Mouse (Mus musculus) heart, postnatal 25 days (tissue): ENCODE measurements around the gene Gm14862. TPM values are rescaled to one million over a fixed set of nuclear protein-coding genes. Genes with fewer than 3 reads are reported as not detected.

Experiments
- DNase-seq: peaks from one replicate; pipeline ENCODE4 v3.0.0; 2022; ENCODE audit warnings: low spot score
- intact Hi-C: fragments of 180-260 bp; cut with DNase I; formaldehyde crosslinking; loops from one replicate; pipeline ENCODE4 v1.15.1; 2025
- total RNA-seq, 2 experiments: library from RNA; stranded (reverse); gene quantifications; 2 replicates each; pipeline ENCODE4 v1.2.3; 2021

Gene Gm14862
- total RNA-seq, 2 experiments from 2014 or later = not detected

DNA sequence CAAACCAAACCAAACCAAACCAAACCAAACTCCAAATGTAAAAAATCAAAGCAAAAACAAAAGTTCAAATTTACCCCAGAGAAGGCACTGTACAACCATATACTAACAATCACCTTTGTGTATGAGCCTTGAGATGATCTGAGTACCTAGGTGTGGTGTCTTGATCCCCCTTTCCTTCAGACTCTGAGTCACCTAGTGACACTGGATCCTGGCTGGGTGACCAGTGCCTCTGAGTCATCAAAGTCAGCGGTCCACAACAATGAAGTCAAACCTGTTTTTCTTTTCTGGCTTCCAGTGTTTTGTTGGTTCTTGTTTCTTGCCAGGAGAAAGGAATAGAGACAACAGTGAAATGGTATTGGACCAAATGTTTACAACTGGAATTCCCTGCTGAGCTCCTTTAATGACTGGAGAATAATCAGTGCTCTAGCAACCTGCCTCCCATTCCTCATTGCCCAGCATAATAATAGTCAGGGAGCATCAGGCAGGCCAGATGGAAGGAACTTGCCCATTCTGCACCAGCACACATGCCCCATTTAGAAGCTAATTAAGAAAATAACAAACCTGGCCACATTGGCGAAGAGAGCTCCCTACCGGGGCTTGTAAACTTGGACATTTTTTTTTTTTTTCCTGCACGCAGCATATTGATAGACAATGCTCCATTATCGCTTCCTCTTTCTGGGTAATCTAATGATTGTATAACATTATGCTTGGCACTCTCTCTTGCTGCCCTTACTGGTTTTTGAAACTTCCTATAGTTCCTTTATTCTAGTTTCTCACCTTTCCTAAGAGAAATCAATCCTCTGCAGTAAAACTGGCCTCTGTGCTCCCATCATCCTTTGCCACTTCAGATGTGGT is 15.7 kb downstream of the Gm14862 start:
- intact Hi-C loops = no loop called here

DNA sequence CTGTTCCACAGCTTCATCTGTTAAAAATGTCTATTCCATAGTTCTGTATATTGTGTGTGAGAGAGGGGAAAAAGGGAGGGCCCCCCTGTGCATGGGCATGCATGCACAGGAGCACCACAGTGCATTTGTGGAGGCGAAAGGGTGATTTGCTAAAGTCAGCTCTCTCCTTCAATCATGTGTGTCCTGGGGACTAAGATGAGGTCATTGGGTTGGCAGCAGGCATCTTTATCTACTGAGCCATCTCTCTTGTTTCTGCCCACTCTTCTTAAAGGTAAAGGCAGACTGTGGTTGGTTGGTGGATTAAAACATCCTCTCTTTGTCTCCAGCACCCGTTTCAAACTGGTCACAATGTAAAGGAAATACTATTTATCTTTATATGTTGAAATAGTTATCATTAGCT is 29.6 kb downstream of the Gm14862 start:
- DNase-seq = no peak
- intact Hi-C loops = no loop called here

More for the DNA sequence above, 15.7 kb downstream of the Gm14862 start:
- DNase-seq = no peak

DNA sequence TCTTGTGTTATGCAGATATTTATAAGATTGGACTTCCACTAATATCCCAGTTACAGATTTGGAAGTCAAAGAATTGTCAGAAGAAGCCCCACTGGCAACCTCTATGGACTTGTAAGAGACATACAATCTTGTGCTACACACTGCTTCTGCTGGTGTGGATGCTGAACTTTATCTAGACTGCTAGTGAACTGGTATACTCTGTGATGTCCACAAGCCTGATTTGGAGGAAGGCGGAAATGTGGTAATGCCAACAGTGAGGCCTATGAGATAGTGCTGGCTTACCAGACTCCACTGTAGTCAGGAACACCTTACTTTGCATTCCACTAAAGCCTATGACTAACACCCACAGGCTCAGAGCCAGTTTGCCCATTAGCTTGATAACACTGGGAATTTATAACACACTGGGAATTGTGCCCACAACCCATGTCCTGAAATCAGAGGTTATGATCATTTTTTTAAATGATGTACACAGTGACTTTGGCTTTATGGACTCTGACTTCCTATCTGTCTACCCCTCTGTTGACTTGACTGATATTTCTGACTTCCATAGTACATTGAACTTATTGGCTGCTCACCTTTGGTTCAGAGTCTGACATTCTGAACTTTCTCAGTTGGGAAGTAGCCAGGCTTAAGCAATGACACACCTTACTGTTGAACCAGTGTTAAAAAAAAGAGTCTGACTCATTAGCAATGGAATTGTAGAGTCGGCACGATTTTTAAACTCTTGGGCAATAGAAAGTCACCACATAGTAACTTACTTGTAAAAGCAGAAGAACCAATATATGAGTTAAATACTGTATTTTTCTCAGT is 34.1 kb downstream of the Gm14862 start:
- intact Hi-C loops = loop anchor here (5.0 kb wide), 1 partner anchor 50 kb away; the partner anchor contains the start of gene Xk
- no peak for DNase-seq

DNA sequence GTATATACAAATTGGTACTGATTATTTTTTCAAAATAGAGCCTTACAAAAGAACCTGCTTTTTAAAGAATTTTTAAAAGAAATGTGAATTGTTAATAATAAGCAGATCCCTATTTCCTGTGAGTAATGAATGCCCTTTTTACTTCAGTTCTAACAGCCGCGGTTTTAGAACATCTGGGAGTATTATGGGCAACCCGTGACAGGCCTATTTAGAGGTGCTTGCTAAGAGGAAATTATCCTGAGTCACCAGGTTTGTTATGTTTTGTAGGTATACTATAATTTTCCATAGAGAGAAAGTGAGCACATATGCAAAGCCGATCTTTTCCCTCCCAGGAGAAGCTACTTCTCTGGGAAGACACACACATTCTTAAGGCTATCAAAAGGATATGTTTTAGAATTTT is 35.0 kb downstream of the Gm14862 start:
- DNase-seq = no peak
- intact Hi-C loops = loop anchor here (1.0 to 5.0 kb wide), 3 partner anchors 21 to 93 kb away; partner anchors contain the start of gene Xk

DNA sequence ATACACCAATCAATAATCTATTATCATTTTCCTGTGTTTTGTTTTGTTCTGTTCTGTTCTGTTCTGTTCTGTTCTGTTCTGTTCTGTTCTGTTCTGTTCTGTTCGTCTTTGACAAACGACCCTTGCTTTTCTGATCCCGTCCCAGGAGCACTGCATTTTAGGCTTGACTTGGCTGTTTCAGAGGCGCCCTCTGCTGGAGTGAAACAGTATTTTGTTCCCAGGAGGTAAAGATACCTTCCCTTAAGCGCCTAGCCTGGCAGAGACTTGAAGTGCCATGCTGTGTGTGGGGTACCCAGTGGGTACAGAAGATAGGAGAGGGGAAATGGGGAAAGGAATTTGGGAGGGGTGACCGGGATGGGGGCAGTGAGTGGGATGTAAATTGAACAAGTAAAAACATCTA is 35.5 kb downstream of the Gm14862 start:
- intact Hi-C loops = loop anchor here (1.0 to 5.0 kb wide), 3 partner anchors 21 to 92 kb away; partner anchors contain the start of gene Xk
- DNase-seq = no peak

DNA sequence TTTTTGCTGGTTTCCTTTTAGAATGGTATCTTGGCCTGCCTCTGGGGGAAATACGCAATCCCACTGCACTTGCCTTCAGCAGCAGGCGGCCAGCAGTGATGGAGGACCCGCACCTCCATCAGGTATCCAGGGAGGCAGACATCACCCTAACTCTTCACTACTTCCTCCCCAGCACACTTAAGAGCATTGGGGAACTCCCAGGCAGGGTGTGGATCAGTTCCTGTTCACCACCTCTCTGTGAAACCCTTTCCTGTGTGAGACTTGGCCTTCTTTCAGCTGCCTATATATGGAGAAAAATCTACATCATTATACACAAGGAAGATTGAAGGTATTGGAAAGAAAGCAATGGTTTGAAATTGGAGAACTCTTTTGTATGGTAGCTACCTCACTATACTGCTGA is 37.1 kb downstream of the Gm14862 start:
- no peak for DNase-seq
- intact Hi-C loops = no loop called here

DNA sequence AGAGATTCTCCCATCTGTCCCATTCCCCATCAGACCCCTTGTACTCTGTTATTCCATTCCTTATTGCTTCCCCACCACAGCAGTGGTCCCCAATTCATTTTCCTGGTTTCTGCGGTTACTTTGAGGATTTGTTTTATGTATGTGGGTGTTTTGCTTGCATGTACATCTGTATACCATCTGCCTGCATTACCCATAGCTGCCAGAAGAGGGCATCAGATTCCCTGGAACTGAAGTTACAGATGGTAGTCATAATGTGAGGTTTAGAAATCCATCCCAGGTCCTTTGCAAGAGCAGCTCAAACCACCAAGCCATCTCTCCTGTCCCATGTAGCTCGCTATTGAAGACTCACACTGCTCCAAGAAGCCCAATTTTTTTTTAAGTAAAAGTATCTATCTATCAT is 40.5 kb downstream of the Gm14862 start:
- intact Hi-C loops = no loop called here
- no peak for DNase-seq

DNA sequence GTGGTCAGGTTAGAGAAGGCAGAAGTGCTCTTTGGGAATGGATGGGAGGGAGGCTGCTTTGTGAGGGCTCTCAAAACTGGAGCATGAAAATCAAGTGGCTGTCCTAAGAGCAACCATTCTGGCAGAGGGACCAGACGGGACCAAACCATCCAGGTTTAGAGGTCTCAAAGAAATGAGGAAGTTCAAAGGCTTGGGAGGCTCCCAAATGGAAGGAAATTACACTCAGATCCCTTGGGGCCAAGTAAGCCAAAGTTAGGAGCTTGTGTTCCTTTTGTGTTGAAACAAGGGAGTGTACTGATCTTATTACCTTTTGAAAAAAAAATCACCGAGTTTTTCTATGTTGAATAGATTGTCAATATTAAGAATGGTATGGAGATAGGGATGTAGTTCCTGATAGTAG is 51.6 kb downstream of the Gm14862 start:
- intact Hi-C loops = no loop called here
- no peak for DNase-seq

DNA sequence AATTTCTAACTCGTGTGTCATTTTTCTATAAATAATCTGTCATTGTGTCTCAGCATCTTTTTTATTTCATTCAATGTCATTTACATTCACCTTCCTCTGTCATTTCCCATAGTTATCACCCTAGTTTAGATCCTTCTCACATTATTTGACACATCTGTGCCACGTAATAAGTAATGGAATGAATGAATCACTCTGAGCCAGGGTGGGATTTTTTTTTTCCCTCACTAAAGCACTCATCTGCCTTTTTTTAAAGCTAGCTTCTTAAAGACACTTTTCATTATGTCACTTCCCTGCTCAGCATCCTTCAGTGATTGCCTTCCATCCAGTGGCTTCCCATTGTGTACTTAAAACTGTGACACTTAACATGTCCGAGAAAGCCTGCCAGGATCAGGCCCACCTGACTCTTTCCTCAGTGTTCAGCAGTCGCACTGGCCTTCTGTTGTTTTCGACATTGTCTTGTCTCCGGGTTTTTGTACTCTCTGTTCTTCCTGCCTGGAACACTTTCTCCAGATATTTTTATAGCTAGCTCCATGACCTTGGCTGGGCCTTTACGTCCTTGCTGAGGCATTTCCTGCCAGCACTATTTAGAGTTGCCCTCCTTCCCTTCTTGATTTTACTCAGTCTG is 53.8 kb downstream of the Gm14862 start:
- intact Hi-C loops = no loop called here
- no peak for DNase-seq

DNA sequence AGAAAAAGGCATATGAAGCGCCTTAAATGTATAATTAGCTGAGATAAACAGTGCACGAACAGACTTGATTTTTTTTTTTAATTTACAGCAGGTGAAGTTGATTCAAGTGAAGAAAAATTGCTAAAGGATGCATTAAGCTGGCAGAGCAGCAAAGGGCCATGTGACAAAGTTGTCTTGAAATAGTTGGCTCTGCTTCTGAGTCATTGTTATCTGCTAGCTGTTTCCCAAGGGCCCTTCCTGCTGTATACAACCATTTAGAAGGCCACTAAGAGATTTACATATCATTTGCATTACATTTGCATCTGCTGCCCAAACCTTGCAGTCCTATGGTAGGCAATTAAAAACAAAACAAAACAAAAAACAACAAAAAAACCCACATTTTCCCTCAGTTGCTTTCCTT is 54.7 kb downstream of the Gm14862 start:
- DNase-seq = no peak
- intact Hi-C loops = no loop called here

Other genes with a start within 250 kb of the Gm14862 start
- gene Fthl17e, start 223.4 kb downstream of the Gm14862 start, total RNA-seq = not detected
- gene Fthl17f, start 193.9 kb downstream of the Gm14862 start, total RNA-seq = not detected
- not detected for gene 4930402K13Rik, start 152.3 kb downstream of the Gm14862 start, total RNA-seq
- 1 to 10 TPM; 3.9 to 4.0 TPM for gene Lancl3, start 57.0 kb downstream of the Gm14862 start, total RNA-seq
- 1 to 10 TPM; 6.4 to 8.0 TPM for gene Xk, start 15.9 kb upstream of the Gm14862 start, total RNA-seq
- gene H2al1m, start 26.9 kb upstream of the Gm14862 start, total RNA-seq = not detected
- not detected for gene H2al1k, start 93.7 kb upstream of the Gm14862 start, total RNA-seq
- gene Cybb, start 230.9 kb upstream of the Gm14862 start, total RNA-seq = 10 to 100 TPM in 1 of 2 experiments, 1 to 10 TPM in 1; 9.5 to 10.1 TPM